8 mouse cellular contexts compared by ENCODE assay signal in the genomic region with DNA sequence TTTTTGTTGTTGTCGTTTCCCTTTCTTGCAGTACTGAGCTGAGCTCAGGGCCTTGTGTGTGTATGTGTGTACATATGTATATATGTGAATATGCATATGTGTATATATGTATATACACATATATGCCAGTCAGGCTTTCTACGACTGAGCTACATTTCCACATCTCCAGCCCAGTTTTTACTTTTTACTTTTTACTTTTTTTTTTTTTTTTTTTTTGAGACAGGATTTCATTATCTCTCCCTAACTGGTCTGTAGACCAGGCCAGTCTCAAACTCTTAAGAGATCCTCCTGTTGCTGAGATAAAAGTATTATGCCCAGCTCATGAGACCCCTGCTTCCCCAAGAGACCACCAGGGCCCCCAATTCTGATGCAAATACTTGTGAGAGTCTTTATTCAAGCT.
"Had no signal": no experiment of that assay in that cellular context is flagged by ENCODE, and none has a peak within 500 bp of the region (broad histone marks: within the 10 kb centered on the region; RNA-seq: fewer than 3 reads in every experiment).

No protein-coding gene starts in this region.

- H3K36me3 ChIP-seq: limb, embryonic 13.5 days; midbrain, embryonic 13.5 days; stomach, embryonic 15.5 days had no signal

- DNase-seq: kidney, adult 2 months; left cerebral cortex, postnatal 4 days; right cerebral cortex, postnatal 14 days; thymus, postnatal 4 days had no signal

- H3K27me3 ChIP-seq: limb, embryonic 13.5 days; midbrain, embryonic 13.5 days; stomach, embryonic 15.5 days had no signal

- H3K4me2 ChIP-seq: midbrain, embryonic 13.5 days had no signal

- H3K27ac ChIP-seq: limb, embryonic 13.5 days; midbrain, embryonic 13.5 days had no signal

- H3K9ac ChIP-seq: limb, embryonic 13.5 days; liver, embryonic 14.5 days; midbrain, embryonic 13.5 days; stomach, embryonic 15.5 days had no signal

- H3K4me3 ChIP-seq: limb, embryonic 13.5 days; midbrain, embryonic 13.5 days had no signal

- H3K4me1 ChIP-seq: midbrain, embryonic 13.5 days had no signal

- H3K9me3 ChIP-seq: limb, embryonic 13.5 days; midbrain, embryonic 13.5 days; stomach, embryonic 15.5 days had no signal
